Mouse (Mus musculus): ENCODE measurements at regions not wholly inside any gene's neighbourhood (a gene's known extent, or its start where the extent isn't known, plus 50 kb on each side); places are given as distances from the start of the nearest gene placed in this dataset.
A peak's percentile ranks its signal among the peaks of the same experiment; 100 is the strongest.

DNA sequence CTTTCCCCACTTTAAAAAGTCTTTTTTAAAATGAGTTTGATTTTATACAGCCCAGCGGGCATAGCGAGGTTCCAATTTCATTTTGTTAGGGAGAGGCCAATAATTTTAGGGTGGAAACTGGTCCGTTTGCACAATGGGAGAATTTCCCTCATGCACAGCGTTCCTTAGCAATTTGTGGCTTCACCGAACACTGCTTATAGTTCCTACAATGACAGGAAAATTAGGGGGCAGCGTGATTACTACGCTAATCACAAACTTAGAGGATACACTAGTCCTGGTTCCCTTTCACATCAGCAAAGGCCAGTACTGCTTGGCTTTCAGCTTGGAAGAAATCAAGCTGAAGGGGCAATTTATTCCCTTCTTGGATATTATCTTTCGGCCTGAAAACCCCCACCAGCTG is 745.1 kb upstream of the Gm19410 start:
- Histone ChIP-seq H3K36me3 (no peaks in the 10 kb centered on the region), H3K9ac (no peak overlapping the region), H3K9me3 (replicated peaks) (no peaks in the 10 kb centered on the region), H3K4me3 (no peak overlapping the region), H3K4me1 (no peaks in the 10 kb centered on the region), H3K27ac (no peak overlapping the region), H3K27me3 (no peaks in the 10 kb centered on the region), H3K4me2 (replicated peaks) (no peak overlapping the region)
- ATAC-seq (ENCODE audit: low FRiP score), result no peak
- WGBS, result 83% methylated on average over 8 of the region's 8 CpGs

DNA sequence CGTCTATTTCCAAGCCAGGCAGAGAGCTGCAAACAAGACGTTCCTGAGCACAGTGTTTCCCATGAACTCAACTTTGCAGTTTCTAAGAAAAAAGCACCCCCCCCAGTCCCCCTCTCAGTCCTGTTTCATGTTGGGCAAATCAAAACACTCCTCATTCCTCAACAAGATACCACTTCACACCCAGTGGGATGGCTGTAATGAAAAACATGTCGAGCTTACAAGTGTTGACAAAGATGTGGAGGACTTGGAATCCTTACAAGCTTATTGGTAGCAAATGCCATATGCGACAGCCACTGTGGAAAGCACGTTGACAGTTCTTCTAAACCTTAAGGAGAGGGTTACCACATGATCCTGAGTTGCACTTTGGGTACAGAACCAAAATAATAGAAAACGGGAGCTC is 742.9 kb upstream of the Gm19410 start:
- Histone ChIP-seq H3K27me3 (no peaks in the 10 kb centered on the region), H3K4me3 (no peak overlapping the region)
- WGBS, result 73% methylated on average over 6 of the region's 6 CpGs

GRCm38 (mm10) chr8:35047798-35048197 is 717.8 kb upstream of the Gm19410 start:
- no peak for ATAC-seq (ENCODE audit: low FRiP score)
- Histone ChIP-seq H3K36me3 (no peaks in the 10 kb centered on the region), H3K27me3 (no peaks in the 10 kb centered on the region), H3K9me3 (replicated peaks) (no peaks in the 10 kb centered on the region), H3K4me2 (replicated peaks) (no peak overlapping the region), H3K4me3 (no peak overlapping the region), H3K4me1 (no peaks in the 10 kb centered on the region), H3K27ac (no peak overlapping the region), H3K9ac (no peak overlapping the region)
- WGBS, result 69% methylated on average over 3 of the region's 3 CpGs

More for the DNA sequence above, 742.9 kb upstream of the Gm19410 start:
- Histone ChIP-seq H3K36me3 (no peaks in the 10 kb centered on the region), H3K4me1 (no peaks in the 10 kb centered on the region), H3K9ac (no peak overlapping the region), H3K4me2 (replicated peaks) (no peak overlapping the region), H3K27ac (no peak overlapping the region), H3K9me3 (replicated peaks) (no peaks in the 10 kb centered on the region)
- no peak for ATAC-seq (ENCODE audit: low FRiP score)

DNA sequence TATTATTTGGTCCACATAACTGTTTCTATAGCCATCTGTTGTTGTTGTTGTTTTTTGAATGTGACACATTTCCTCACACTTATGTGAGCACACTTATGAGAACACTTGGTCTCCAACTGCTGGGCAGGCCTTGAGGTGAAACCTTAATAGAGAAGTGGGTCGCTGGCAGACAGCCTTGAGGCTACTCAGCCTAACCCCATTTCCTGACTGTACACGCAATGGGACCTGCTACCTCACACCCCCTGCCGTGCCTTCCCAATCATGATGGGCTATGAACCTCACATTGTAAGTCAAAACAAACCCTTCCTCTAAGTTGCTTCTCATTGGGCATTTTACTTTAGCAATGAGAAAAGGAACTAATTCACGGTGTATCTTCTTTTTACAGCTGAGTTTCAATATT is 712.1 kb upstream of the Gm19410 start:
- Histone ChIP-seq H3K36me3 (no peaks in the 10 kb centered on the region), H3K9me3 (replicated peaks) (no peaks in the 10 kb centered on the region), H3K27me3 (no peaks in the 10 kb centered on the region), H3K9ac (no peak overlapping the region), H3K4me1 (no peaks in the 10 kb centered on the region), H3K4me2 (replicated peaks) (no peak overlapping the region), H3K27ac (no peak overlapping the region), H3K4me3 (no peak overlapping the region)
- WGBS, result 89% methylated on average over 4 of the region's 4 CpGs
- ATAC-seq (ENCODE audit: low FRiP score), result no peak

GRCm38 (mm10) chr8:35061048-35061447 is 704.5 kb upstream of the Gm19410 start:
- Histone ChIP-seq H3K36me3 (no peaks in the 10 kb centered on the region), H3K9ac (no peak overlapping the region), H3K9me3 (replicated peaks) (no peaks in the 10 kb centered on the region; the same call in 1 of the 2 replicates), H3K27me3 (no peaks in the 10 kb centered on the region), H3K4me3 (no peak overlapping the region), H3K4me2 (replicated peaks) (no peak overlapping the region), H3K4me1 (no peaks in the 10 kb centered on the region), H3K27ac (no peak overlapping the region)
- 87% methylated on average over 5 of the region's 5 CpGs for WGBS
- ATAC-seq (ENCODE audit: low FRiP score), result no peak

- no peak for ATAC-seq (ENCODE audit: low FRiP score)
- Histone ChIP-seq H3K4me1 (no peaks in the 10 kb centered on the region), H3K4me3 (no peak overlapping the region), H3K9ac (no peak overlapping the region), H3K9me3 (replicated peaks) (no peaks in the 10 kb centered on the region), H3K36me3 (no peaks in the 10 kb centered on the region), H3K27ac (no peak overlapping the region), H3K27me3 (no peaks in the 10 kb centered on the region), H3K4me2 (replicated peaks) (no peak overlapping the region)
- 86% methylated on average over 2 of the region's 2 CpGs for WGBS
Observed at GRCm38 (mm10) chr8:35068228-35068627, 697.4 kb upstream of the Gm19410 start.

- Histone ChIP-seq H3K9ac (no peak overlapping the region), H3K4me3 (no peak overlapping the region), H3K4me2 (replicated peaks) (no peak overlapping the region), H3K36me3 (no peaks in the 10 kb centered on the region), H3K9me3 (replicated peaks) (no peaks in the 10 kb centered on the region), H3K27ac (no peak overlapping the region), H3K27me3 (no peaks in the 10 kb centered on the region), H3K4me1 (no peaks in the 10 kb centered on the region)
- 71% methylated on average over 7 of the region's 7 CpGs for WGBS
- no peak for ATAC-seq (ENCODE audit: low FRiP score)
Observed at GRCm38 (mm10) chr8:35070246-35070989, 695.2 kb upstream of the Gm19410 start.

GRCm38 (mm10) chr8:35075971-35076370 is 689.6 kb upstream of the Gm19410 start:
- WGBS, result 88% methylated on average over 10 of the region's 10 CpGs
- no peak overlapping the region for H3K4me2 ChIP-seq (replicated peaks)
- H3K4me1 ChIP-seq, result no peaks in the 10 kb centered on the region
- no peaks in the 10 kb centered on the region for H3K27me3 ChIP-seq
- H3K36me3 ChIP-seq, result no peaks in the 10 kb centered on the region
- no peak overlapping the region for H3K4me3 ChIP-seq
- no peak overlapping the region for H3K27ac ChIP-seq
- no peaks in the 10 kb centered on the region for H3K9me3 ChIP-seq (replicated peaks)
- H3K9ac ChIP-seq, result no peak overlapping the region
- ATAC-seq (ENCODE audit: low FRiP score), result no peak

GRCm38 (mm10) chr8:35083161-35083560 is 682.4 kb upstream of the Gm19410 start:
- no peaks in the 10 kb centered on the region for H3K27me3 ChIP-seq

GRCm38 (mm10) chr8:35087070-35087469 is 678.5 kb upstream of the Gm19410 start:
- no peaks in the 10 kb centered on the region for H3K27me3 ChIP-seq
- no peak overlapping the region for H3K27ac ChIP-seq
- no peaks in the 10 kb centered on the region for H3K9me3 ChIP-seq (replicated peaks)
- WGBS, result 93% methylated on average over 2 of the region's 2 CpGs
- H3K4me2 ChIP-seq (replicated peaks), result no peak overlapping the region
- peaks cover 3% of the 10 kb centered on the region; the same call in 1 of the 2 replicates for H3K4me1 ChIP-seq
- H3K4me3 ChIP-seq, result no peak overlapping the region
- H3K36me3 ChIP-seq, result no peaks in the 10 kb centered on the region
- ATAC-seq (ENCODE audit: low FRiP score), result no peak
- no peak overlapping the region for H3K9ac ChIP-seq

More at GRCm38 (mm10) chr8:35083161-35083560, 682.4 kb upstream of the Gm19410 start:
- H3K9me3 ChIP-seq (replicated peaks), result no peaks in the 10 kb centered on the region
- H3K4me2 ChIP-seq (replicated peaks), result no peak overlapping the region
- H3K36me3 ChIP-seq, result no peaks in the 10 kb centered on the region
- ATAC-seq (ENCODE audit: low FRiP score), result no peak
- H3K4me1 ChIP-seq, result no peaks in the 10 kb centered on the region
- H3K9ac ChIP-seq, result no peak overlapping the region
- 72% methylated on average over 1 of the region's 1 CpGs for whole genome bisulfite sequencing
- H3K27ac ChIP-seq, result no peak overlapping the region
- H3K4me3 ChIP-seq, result no peak overlapping the region

DNA sequence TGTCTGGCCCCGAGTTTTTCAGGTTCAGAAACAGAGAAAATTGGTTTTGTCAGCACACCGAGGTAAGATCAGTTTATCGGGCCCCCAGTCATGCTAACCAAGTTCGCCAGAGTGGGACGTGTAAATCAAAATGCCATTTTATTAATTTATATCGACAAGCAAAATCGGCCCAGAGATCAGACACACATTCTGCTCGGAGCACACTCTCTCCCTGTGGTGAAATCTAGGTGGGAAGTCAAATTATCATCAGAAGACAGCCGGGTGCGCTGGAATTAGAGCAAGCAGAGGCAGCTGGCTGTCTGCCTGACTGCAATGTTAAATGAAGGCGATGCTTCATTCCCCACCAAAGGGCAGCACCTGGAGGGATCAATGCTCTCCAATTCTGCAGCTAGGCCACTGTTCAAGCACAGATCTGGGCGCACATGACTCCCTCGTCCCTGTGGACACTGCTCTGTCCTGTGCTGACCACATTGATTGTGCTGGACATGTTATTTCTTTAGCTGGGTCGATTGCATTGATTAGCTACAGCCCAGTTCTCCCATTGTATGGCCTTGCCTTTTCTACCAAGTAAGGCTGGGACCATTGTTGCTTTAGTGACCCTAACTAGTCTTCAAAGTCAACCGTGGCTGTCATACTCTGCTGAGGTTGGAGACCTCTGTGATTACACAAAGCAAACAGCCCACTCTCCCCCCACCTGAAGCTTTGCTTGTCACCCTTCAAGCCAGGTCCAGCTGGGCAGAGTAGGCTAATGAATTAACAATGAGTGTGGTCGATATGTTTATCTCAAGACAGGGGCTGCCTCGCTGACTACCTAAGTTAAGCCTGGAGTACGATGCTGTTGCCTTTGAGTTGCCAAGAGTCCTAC is 677.0 kb upstream of the Gm19410 start:
- WGBS, result 59% methylated on average over 18 of the region's 18 CpGs
- H3K4me1 ChIP-seq, result peaks cover 3% of the 10 kb centered on the region; the same call in 1 of the 2 replicates
- no peaks in the 10 kb centered on the region for H3K27me3 ChIP-seq
- H3K9ac ChIP-seq, result no peak overlapping the region
- ATAC-seq (ENCODE audit: low FRiP score), result peak; percentile 60; the same call in 1 of the 2 replicates
- H3K27ac ChIP-seq, result no peak overlapping the region; the same call in 1 of the 2 replicates
- H3K9me3 ChIP-seq (replicated peaks), result no peaks in the 10 kb centered on the region
- no peaks in the 10 kb centered on the region for H3K36me3 ChIP-seq
- H3K4me2 ChIP-seq (replicated peaks), result no peak overlapping the region
- H3K4me3 ChIP-seq, result no peak overlapping the region

GRCm38 (mm10) chr8:35089519-35089918 is 676.1 kb upstream of the Gm19410 start:
- no peak overlapping the region for H3K9ac ChIP-seq
- H3K27ac ChIP-seq, result no peak overlapping the region
- peaks cover 3% of the 10 kb centered on the region; the same call in 1 of the 2 replicates for H3K4me1 ChIP-seq
- WGBS, result 95% methylated on average over 8 of the region's 8 CpGs
- H3K27me3 ChIP-seq, result no peaks in the 10 kb centered on the region
- H3K4me2 ChIP-seq (replicated peaks), result no peak overlapping the region
- H3K4me3 ChIP-seq, result no peak overlapping the region
- H3K9me3 ChIP-seq (replicated peaks), result no peaks in the 10 kb centered on the region
- no peak for ATAC-seq (ENCODE audit: low FRiP score)
- no peaks in the 10 kb centered on the region for H3K36me3 ChIP-seq

Measured in hindbrain, embryonic 12.5 days (tissue).